Mouse (Mus musculus) left cerebral cortex, adult 9 months (tissue): Measurements from ENCODE around the gene Kdm5a.

Experiments used
- DNase-seq, 2 experiments: peaks; one replicate each; pipeline ENCODE4 v3.0.0; 2022; ENCODE audit warnings: low spot score in 2 of 2

The Kdm5a gene

GRCm38 (mm10) chr6:120442171-120442749 is 78.3 kb downstream of the Kdm5a start:
- DNase-seq: no peak

GRCm38 (mm10) chr6:120443363-120444355 is 79.7 kb downstream of the Kdm5a start:
- DNase-seq: no peak

- DNase-seq: no peak
Observed at GRCm38 (mm10) chr6:120450208-120450607, 86.3 kb downstream of the Kdm5a start.

GRCm38 (mm10) chr6:120452384-120453102 is 88.6 kb downstream of the Kdm5a start:
- no peak for DNase-seq

GRCm38 (mm10) chr6:120453103-120453445 is 89.2 kb downstream of the Kdm5a start:
- DNase-seq: no peak

GRCm38 (mm10) chr6:120453556-120453955 is 89.6 kb downstream of the Kdm5a start:
- DNase-seq: no peak

- no peak for DNase-seq
Observed at GRCm38 (mm10) chr6:120454627-120455077, 90.7 kb downstream of the Kdm5a start.

GRCm38 (mm10) chr6:120457074-120457473 is 93.2 kb downstream of the Kdm5a start:
- no peak for DNase-seq

- no peak for DNase-seq
Observed at GRCm38 (mm10) chr6:120457751-120458150, 93.8 kb downstream of the Kdm5a start.

- DNase-seq: no peak
Observed at GRCm38 (mm10) chr6:120461217-120461616, 97.3 kb downstream of the Kdm5a start.

- no peak for DNase-seq
Observed at GRCm38 (mm10) chr6:120462251-120462650, 98.3 kb downstream of the Kdm5a start.

- DNase-seq: no peak
Observed at GRCm38 (mm10) chr6:120463086-120463871, 99.4 kb downstream of the Kdm5a start, which contains the start of gene Il17ra. Gene Il17ra (plus strand): TSS chr6:120463247.

- DNase-seq: no peak
Observed at GRCm38 (mm10) chr6:120463884-120464283, 100.0 kb downstream of the Kdm5a start.

GRCm38 (mm10) chr6:120464406-120464939 is 100.5 kb downstream of the Kdm5a start:
- DNase-seq: no peak

- no peak for DNase-seq
Observed at GRCm38 (mm10) chr6:120465393-120465792, 101.5 kb downstream of the Kdm5a start.

- DNase-seq: no peak
Observed at GRCm38 (mm10) chr6:120466609-120467329, 102.8 kb downstream of the Kdm5a start.

GRCm38 (mm10) chr6:120468259-120468658 is 104.3 kb downstream of the Kdm5a start:
- DNase-seq: no peak

GRCm38 (mm10) chr6:120469268-120469667 is 105.3 kb downstream of the Kdm5a start:
- DNase-seq: no peak

GRCm38 (mm10) chr6:120469770-120470169 is 105.8 kb downstream of the Kdm5a start:
- no peak for DNase-seq

GRCm38 (mm10) chr6:120470666-120471065 is 106.7 kb downstream of the Kdm5a start:
- no peak for DNase-seq
